Mouse (Mus musculus): ENCODE results near the gene Tbx10. TPM values are rescaled to one million over a fixed set of nuclear protein-coding genes. Genes with fewer than 3 reads are reported as not detected.
"Not testable (repeated sequence)": the region's sequence is repeated elsewhere in the genome, so short reads cannot be mapped to it uniquely, and the experiment has no call there.

The Tbx10 gene
- polyA plus RNA-seq (2015; fragmentation: Nextera tagmentation; extraction: Ambion mirVana): 0.32 and 1.2 TPM in 2 replicates

GRCm38 (mm10) chr19:3992416-3992815 lies at the start of gene Tbx10:
Tbx10 (plus strand) TSS chr19:3992752.
- Histone ChIP-seq H3K27ac (no peak within 1 kb of the TSS), H3K36me3 (no peaks in the 10 kb centered on the region)
- WGBS: 58% methylated on average over 5 of the region's 5 CpGs

GRCm38 (mm10) chr19:3942986-3943735 lies 49.4 kb upstream of the Tbx10 start:
- H3K9ac ChIP-seq: no peak overlapping the region
- no peak overlapping the region for H3K4me2 ChIP-seq
- 22% methylated on average over 27 of the region's 27 CpGs for WGBS
- H3K4me1 ChIP-seq (replicated peaks): no peaks in the 10 kb centered on the region
- H3K27me3 ChIP-seq: peaks cover 19% of the 10 kb centered on the region
- no peaks in the 10 kb centered on the region for H3K36me3 ChIP-seq
- no peak overlapping the region for H3K27ac ChIP-seq
- no peaks in the 10 kb centered on the region for H3K9me3 ChIP-seq
- H3K4me3 ChIP-seq: no peak overlapping the region
- no peak for ATAC-seq (ENCODE audit: low FRiP score)

More at GRCm38 (mm10) chr19:3992416-3992815, at the start of gene Tbx10:
- Histone ChIP-seq H3K4me2 (no peak within 1 kb of the TSS), H3K9ac (no peak within 1 kb of the TSS), H3K9me3 (no peaks in the 10 kb centered on the region; the same call in 1 of the 2 replicates), H3K27me3 (no peaks in the 10 kb centered on the region), H3K4me1 (replicated peaks) (peaks cover 6% of the 10 kb centered on the region; the same call in 1 of the 2 replicates), H3K4me3 (no peak within 1 kb of the TSS)
- ATAC-seq (ENCODE audit: low FRiP score): no peak

- Histone ChIP-seq H3K36me3 (no peaks in the 10 kb centered on the region), H3K9ac (no peak overlapping the region), H3K27me3 (peaks cover 19% of the 10 kb centered on the region), H3K9me3 (no peaks in the 10 kb centered on the region), H3K4me1 (replicated peaks) (no peaks in the 10 kb centered on the region), H3K4me3 (no peak overlapping the region), H3K27ac (no peak overlapping the region), H3K4me2 (no peak overlapping the region)
- WGBS: 39% methylated on average over 10 of the region's 10 CpGs
- no peak for ATAC-seq (ENCODE audit: low FRiP score)
Observed at GRCm38 (mm10) chr19:3945872-3946564, 46.5 kb upstream of the Tbx10 start.

GRCm38 (mm10) chr19:3946715-3947114 lies 45.8 kb upstream of the Tbx10 start:
- H3K27ac ChIP-seq: no peak overlapping the region
- no peaks in the 10 kb centered on the region for H3K9me3 ChIP-seq
- H3K36me3 ChIP-seq: no peaks in the 10 kb centered on the region
- peaks cover 19% of the 10 kb centered on the region for H3K27me3 ChIP-seq
- WGBS: 8% methylated on average over 2 of the region's 2 CpGs
- H3K9ac ChIP-seq: no peak overlapping the region
- H3K4me1 ChIP-seq (replicated peaks): no peaks in the 10 kb centered on the region
- no peak for ATAC-seq (ENCODE audit: low FRiP score)
- no peak overlapping the region for H3K4me3 ChIP-seq
- no peak overlapping the region for H3K4me2 ChIP-seq

GRCm38 (mm10) chr19:3947813-3948212 lies 44.7 kb upstream of the Tbx10 start:
- no peak overlapping the region for H3K9ac ChIP-seq
- H3K27me3 ChIP-seq: peaks cover 13% of the 10 kb centered on the region
- no peaks in the 10 kb centered on the region for H3K36me3 ChIP-seq
- ATAC-seq (ENCODE audit: low FRiP score): no peak
- H3K27ac ChIP-seq: no peak overlapping the region
- 85% methylated on average over 3 of the region's 3 CpGs for WGBS
- no peaks in the 10 kb centered on the region for H3K9me3 ChIP-seq
- H3K4me3 ChIP-seq: no peak overlapping the region
- no peak overlapping the region for H3K4me2 ChIP-seq
- no peaks in the 10 kb centered on the region for H3K4me1 ChIP-seq (replicated peaks)

GRCm38 (mm10) chr19:3948546-3948945 lies 44.0 kb upstream of the Tbx10 start:
- peaks cover 6% of the 10 kb centered on the region; the same call in 1 of the 2 replicates for H3K27me3 ChIP-seq
- WGBS: 70% methylated on average over 14 of the region's 14 CpGs
- no peak overlapping the region for H3K4me3 ChIP-seq
- no peaks in the 10 kb centered on the region for H3K36me3 ChIP-seq
- ATAC-seq (ENCODE audit: low FRiP score): no peak
- no peaks in the 10 kb centered on the region for H3K4me1 ChIP-seq (replicated peaks)
- no peaks in the 10 kb centered on the region for H3K9me3 ChIP-seq
- H3K9ac ChIP-seq: no peak overlapping the region
- no peak overlapping the region for H3K4me2 ChIP-seq
- no peak overlapping the region for H3K27ac ChIP-seq

GRCm38 (mm10) chr19:3950331-3950730 lies 42.2 kb upstream of the Tbx10 start:
- Histone ChIP-seq H3K4me1 (replicated peaks) (no peaks in the 10 kb centered on the region), H3K27ac (no peak overlapping the region), H3K27me3 (no peaks in the 10 kb centered on the region), H3K36me3 (no peaks in the 10 kb centered on the region), H3K4me3 (no peak overlapping the region), H3K9me3 (no peaks in the 10 kb centered on the region), H3K4me2 (no peak overlapping the region), H3K9ac (no peak overlapping the region)
- 81% methylated on average over 3 of the region's 3 CpGs for WGBS
- no peak for ATAC-seq (ENCODE audit: low FRiP score)

GRCm38 (mm10) chr19:3951461-3951860 lies 41.1 kb upstream of the Tbx10 start:
- ATAC-seq (ENCODE audit: low FRiP score): no peak
- Histone ChIP-seq H3K27me3 (peaks cover 3% of the 10 kb centered on the region; the same call in 1 of the 2 replicates), H3K36me3 (no peaks in the 10 kb centered on the region)

GRCm38 (mm10) chr19:3952099-3952498 lies 40.5 kb upstream of the Tbx10 start:
- H3K27ac ChIP-seq: no peak overlapping the region
- peaks cover 3% of the 10 kb centered on the region; the same call in 1 of the 2 replicates for H3K27me3 ChIP-seq
- H3K9ac ChIP-seq: no peak overlapping the region
- no peak overlapping the region for H3K4me3 ChIP-seq
- no peaks in the 10 kb centered on the region for H3K4me1 ChIP-seq (replicated peaks)
- H3K36me3 ChIP-seq: no peaks in the 10 kb centered on the region
- no peak overlapping the region for H3K4me2 ChIP-seq
- H3K9me3 ChIP-seq: no peaks in the 10 kb centered on the region
- no peak for ATAC-seq (ENCODE audit: low FRiP score)
- 46% methylated on average over 1 of the region's 1 CpGs for WGBS

More at GRCm38 (mm10) chr19:3951461-3951860, 41.1 kb upstream of the Tbx10 start:
- Histone ChIP-seq H3K9me3 (no peaks in the 10 kb centered on the region), H3K4me1 (replicated peaks) (no peaks in the 10 kb centered on the region), H3K9ac (no peak overlapping the region), H3K27ac (no peak overlapping the region), H3K4me3 (no peak overlapping the region), H3K4me2 (no peak overlapping the region)

GRCm38 (mm10) chr19:3955033-3955432 lies 37.5 kb upstream of the Tbx10 start:
- Histone ChIP-seq H3K4me1 (replicated peaks) (no peaks in the 10 kb centered on the region), H3K4me3 (no peak overlapping the region), H3K9ac (no peak overlapping the region), H3K27ac (no peak overlapping the region), H3K4me2 (no peak overlapping the region), H3K27me3 (peaks cover 3% of the 10 kb centered on the region; the same call in 1 of the 2 replicates), H3K9me3 (no peaks in the 10 kb centered on the region), H3K36me3 (no peaks in the 10 kb centered on the region)
- ATAC-seq (ENCODE audit: low FRiP score): no peak
- WGBS: 87% methylated on average over 3 of the region's 3 CpGs

GRCm38 (mm10) chr19:3955804-3956203 lies 36.7 kb upstream of the Tbx10 start:
- Histone ChIP-seq H3K4me3 (no peak overlapping the region), H3K4me2 (no peak overlapping the region), H3K27me3 (peaks cover 3% of the 10 kb centered on the region; the same call in 1 of the 2 replicates), H3K4me1 (replicated peaks) (no peaks in the 10 kb centered on the region), H3K36me3 (no peaks in the 10 kb centered on the region), H3K9ac (no peak overlapping the region), H3K9me3 (no peaks in the 10 kb centered on the region), H3K27ac (no peak overlapping the region)
- no peak for ATAC-seq (ENCODE audit: low FRiP score)
- WGBS: 64% methylated on average over 4 of the region's 4 CpGs

- H3K9ac ChIP-seq; H3K4me3 ChIP-seq; H3K27ac ChIP-seq; H3K27me3 ChIP-seq; ATAC-seq (ENCODE audit: low FRiP score); H3K4me2 ChIP-seq; H3K4me1 ChIP-seq (replicated peaks); H3K9me3 ChIP-seq; H3K36me3 ChIP-seq: not testable (repeated sequence)
- 83% methylated on average over 5 of the region's 5 CpGs for whole genome bisulfite sequencing
Observed at GRCm38 (mm10) chr19:3957296-3958036, 35.1 kb upstream of the Tbx10 start.

Data from hindbrain, embryonic 13.5 days (tissue).